Comparison of ENCODE assay signal across 7 mouse cellular contexts in genomic region chr19:7482266-7482598, GRCm38 (mm10). TPM values are rescaled to one million over a fixed set of nuclear protein-coding genes. Genes with fewer than 3 reads are reported as not detected.
DNase-seq lines count a peak whose midpoint lies in the region; ATAC-seq and TF ChIP-seq lines count a peak whose summit lies in the region.

No protein-coding gene starts in this region.

- 1% methylated on average over 7 of the region's 7 CpGs for WGBS in lung, postnatal 0 days
- WGBS in forebrain, embryonic 11.5 days, result under 1% methylated on average over 7 of the region's 7 CpGs
- WGBS in limb, embryonic 14.5 days, result under 1% methylated on average over 7 of the region's 7 CpGs
- WGBS in stomach, embryonic 16.5 days, result 0% methylated on average over 7 of the region's 7 CpGs

- peaks cover 6% of the 10 kb centered on the region; the same call in 1 of the 2 replicates for H3K4me1 ChIP-seq in lung, postnatal 0 days (ENCODE audit: insufficient read depth, low read depth, low read length)
- H3K4me1 ChIP-seq in forebrain, embryonic 11.5 days (replicated peaks; ENCODE audit: control insufficient read depth, insufficient read depth, low read length), result no peaks in the 10 kb centered on the region; the same call in 1 of the 2 replicates
- H3K4me1 ChIP-seq in limb, embryonic 14.5 days (ENCODE audit: control insufficient read depth, insufficient read depth, low read length), result peaks cover 6% of the 10 kb centered on the region
- peaks cover 3% of the 10 kb centered on the region for H3K4me1 ChIP-seq in stomach, embryonic 16.5 days (ENCODE audit: control insufficient read depth, insufficient read depth, low read length)

- H3K36me3 ChIP-seq in lung, postnatal 0 days (ENCODE audit: insufficient read depth, low read length), result no peaks in the 10 kb centered on the region
- H3K36me3 ChIP-seq in forebrain, embryonic 11.5 days (ENCODE audit: control insufficient read depth, insufficient read depth, low read length), result no peaks in the 10 kb centered on the region
- no peaks in the 10 kb centered on the region for H3K36me3 ChIP-seq in limb, embryonic 14.5 days (ENCODE audit: control insufficient read depth, insufficient read depth, low read length)
- no peaks in the 10 kb centered on the region for H3K36me3 ChIP-seq in stomach, embryonic 16.5 days (ENCODE audit: control insufficient read depth, insufficient read depth, low read length)

- no peak for TF ChIP-seq EP300 in lung, postnatal 0 days (IDR thresholded peaks at IDR 0.05)

- DNase-seq in lung, postnatal 0 days (ENCODE audit: low spot score), result no peak
- no peak for DNase-seq in lung, postnatal 36 days
- no peak for DNase-seq in forebrain, embryonic 11.5 days (ENCODE audit: low spot score)
- DNase-seq in limb, embryonic 14.5 days (ENCODE audit: low spot score), result peak; percentile 31
- DNase-seq in urinary bladder, postnatal 10 days (ENCODE audit: low spot score), result no peak

- H3K9me3 ChIP-seq in lung, postnatal 0 days (ENCODE audit: low read length), result no peaks in the 10 kb centered on the region
- H3K9me3 ChIP-seq in forebrain, embryonic 11.5 days (ENCODE audit: control insufficient read depth, low read length), result no peaks in the 10 kb centered on the region
- no peaks in the 10 kb centered on the region for H3K9me3 ChIP-seq in limb, embryonic 14.5 days (ENCODE audit: control insufficient read depth, low read length)
- no peaks in the 10 kb centered on the region for H3K9me3 ChIP-seq in stomach, embryonic 16.5 days (replicated peaks; ENCODE audit: control insufficient read depth, low read length)

- TF ChIP-seq POLR2A in limb, embryonic 14.5 days (IDR thresholded peaks at IDR 0.05; ENCODE audit: borderline replicate concordance, extremely low read depth, insufficient read depth, insufficient read length), result no peak

- peak overlapping the region; percentile 97 for H3K27ac ChIP-seq in lung, postnatal 0 days (ENCODE audit: low read length)
- H3K27ac ChIP-seq in forebrain, embryonic 11.5 days (ENCODE audit: low read depth, low read length), result peak overlapping the region; percentile 97
- H3K27ac ChIP-seq in limb, embryonic 14.5 days (replicated peaks; ENCODE audit: low read depth, low read length), result peak overlapping the region; percentile 96
- H3K27ac ChIP-seq in stomach, embryonic 16.5 days (ENCODE audit: low read length), result peak overlapping the region; percentile 100

- no peak for ATAC-seq in lung, postnatal 0 days
- ATAC-seq in forebrain, embryonic 11.5 days (replicated peaks; ENCODE audit: low FRiP score), result no peak
- no peak for ATAC-seq in limb, embryonic 14.5 days (ENCODE audit: low FRiP score, low read depth)
- no peak for ATAC-seq in stomach, embryonic 16.5 days (ENCODE audit: insufficient read depth, low FRiP score)
- ATAC-seq in erythroid progenitor cell, adult 5-6 weeks (replicated peaks; ENCODE audit: low FRiP score, poor library complexity, severe bottlenecking), result no peak

- peak overlapping the region; percentile 90 for H3K9ac ChIP-seq in lung, postnatal 0 days (replicated peaks; ENCODE audit: low read depth)
- H3K9ac ChIP-seq in forebrain, embryonic 11.5 days (ENCODE audit: low read length), result peak overlapping the region; percentile 90
- H3K9ac ChIP-seq in limb, embryonic 14.5 days (ENCODE audit: low read depth, low read length, severe bottlenecking), result peak overlapping the region; percentile 95
- peak overlapping the region; percentile 98 for H3K9ac ChIP-seq in stomach, embryonic 16.5 days (ENCODE audit: low read length)

- H3K4me2 ChIP-seq in lung, postnatal 0 days (replicated peaks; ENCODE audit: low read depth, low read length), result peak overlapping the region; percentile 84
- H3K4me2 ChIP-seq in forebrain, embryonic 11.5 days (ENCODE audit: low read depth, low read length, severe bottlenecking), result peak overlapping the region; percentile 50
- peak overlapping the region; percentile 74 for H3K4me2 ChIP-seq in limb, embryonic 14.5 days (replicated peaks; ENCODE audit: low read depth, low read length, severe bottlenecking)
- peak overlapping the region; percentile 61 for H3K4me2 ChIP-seq in stomach, embryonic 16.5 days (ENCODE audit: low read depth, low read length)

- no peak for TF ChIP-seq CTCF in lung, postnatal 0 days (IDR thresholded peaks at IDR 0.05)

- H3K4me3 ChIP-seq in lung, postnatal 0 days (ENCODE audit: low read depth, low read length), result peak overlapping the region; percentile 86
- H3K4me3 ChIP-seq in forebrain, embryonic 11.5 days (ENCODE audit: low read depth, low read length), result peak overlapping the region; percentile 79
- H3K4me3 ChIP-seq in limb, embryonic 14.5 days (replicated peaks; ENCODE audit: low read length), result peak overlapping the region; percentile 99
- H3K4me3 ChIP-seq in stomach, embryonic 16.5 days (replicated peaks; ENCODE audit: low read length), result peak overlapping the region; percentile 99

- H3K27me3 ChIP-seq in lung, postnatal 0 days (replicated peaks; ENCODE audit: insufficient read depth, low read length), result no peaks in the 10 kb centered on the region
- no peaks in the 10 kb centered on the region for H3K27me3 ChIP-seq in forebrain, embryonic 11.5 days (ENCODE audit: control insufficient read depth, insufficient read depth, low read length)
- no peaks in the 10 kb centered on the region for H3K27me3 ChIP-seq in limb, embryonic 14.5 days (ENCODE audit: control insufficient read depth, insufficient read depth, low read length)
- no peaks in the 10 kb centered on the region for H3K27me3 ChIP-seq in stomach, embryonic 16.5 days (ENCODE audit: control insufficient read depth, insufficient read depth, low read length)

RNA-seq across cellular contexts. Expression of gene Rtn3, which starts 0.8 kb away (rescaled TPM):
- 122 and 132 TPM in 2 replicates for polyA plus RNA-seq in lung, postnatal 0 days (2015; fragmentation: Nextera tagmentation; extraction: Ambion mirVana)
- polyA plus RNA-seq in forebrain, embryonic 11.5 days (2014; fragmentation: Nextera tagmentation; extraction: Ambion mirVana), result 268 and 273 TPM in 2 replicates
- polyA plus RNA-seq in limb, embryonic 14.5 days (2012; rRNA removed), result 112 and 118 TPM in 2 replicates
- polyA plus RNA-seq in limb, embryonic 14.5 days (2014; fragmentation: Nextera tagmentation; extraction: Ambion mirVana), result 102 and 107 TPM in 2 replicates
- 132 and 139 TPM in 2 replicates for polyA plus RNA-seq in stomach, embryonic 16.5 days (2015; fragmentation: Nextera tagmentation; extraction: Ambion mirVana)
- total RNA-seq in erythroid progenitor cell, adult 5-6 weeks (2015; ENCODE audit: low replicate concordance), result 110 and 116 TPM in 2 replicates
- total RNA-seq in erythroid progenitor cell, adult 5-6 weeks (2017; ENCODE audit: low replicate concordance), result 55.3 and 60.5 TPM in 2 replicates

RNA-seq across cellular contexts. Expression of gene Atl3, which starts 11.6 kb away (rescaled TPM):
- polyA plus RNA-seq in lung, postnatal 0 days (2015; fragmentation: Nextera tagmentation; extraction: Ambion mirVana), result 20.0 and 21.6 TPM in 2 replicates
- polyA plus RNA-seq in forebrain, embryonic 11.5 days (2014; fragmentation: Nextera tagmentation; extraction: Ambion mirVana), result 9.8 and 10.3 TPM in 2 replicates
- 31.6 and 32.9 TPM in 2 replicates for polyA plus RNA-seq in limb, embryonic 14.5 days (2012; rRNA removed)
- 19.0 and 20.4 TPM in 2 replicates for polyA plus RNA-seq in limb, embryonic 14.5 days (2014; fragmentation: Nextera tagmentation; extraction: Ambion mirVana)
- polyA plus RNA-seq in stomach, embryonic 16.5 days (2015; fragmentation: Nextera tagmentation; extraction: Ambion mirVana), result 14.0 and 16.2 TPM in 2 replicates
- total RNA-seq in erythroid progenitor cell, adult 5-6 weeks (2015; ENCODE audit: low replicate concordance), result 36.8 and 46.9 TPM in 2 replicates
- 49.4 and 53.0 TPM in 2 replicates for total RNA-seq in erythroid progenitor cell, adult 5-6 weeks (2017; ENCODE audit: low replicate concordance)
